Mouse (Mus musculus): ENCODE data around the gene Taf3. TPM values are rescaled to one million over a fixed set of nuclear protein-coding genes. Genes with fewer than 3 reads are reported as not detected.

The Taf3 gene
- polyA plus RNA-seq, 2 experiments: 9.2 to 12.4 TPM

GRCm38 (mm10) chr2:9945611-9946010, 102.8 kb downstream of the Taf3 start:
- no peaks in the 10 kb centered on the region for H3K9me3 ChIP-seq (ENCODE audit: control insufficient read depth, low read length)
- DNase-seq (ENCODE audit: low spot score) (no peak), ATAC-seq (ENCODE audit: low FRiP score, low read depth) (no peak)
- H3K27me3 ChIP-seq (ENCODE audit: control insufficient read depth, insufficient read depth, low read length): no peaks in the 10 kb centered on the region
- WGBS: 85% methylated on average over 4 of the region's 4 CpGs
- no peak overlapping the region for H3K9ac ChIP-seq (ENCODE audit: low read depth, low read length, severe bottlenecking)
- H3K4me3 ChIP-seq (replicated peaks; ENCODE audit: low read length): no peak overlapping the region
- no peak overlapping the region for H3K4me2 ChIP-seq (replicated peaks; ENCODE audit: low read depth, low read length, severe bottlenecking)
- H3K4me1 ChIP-seq (ENCODE audit: control insufficient read depth, insufficient read depth, low read length): no peaks in the 10 kb centered on the region
- no peak for TF ChIP-seq POLR2A (IDR thresholded peaks at IDR 0.05; ENCODE audit: borderline replicate concordance, extremely low read depth, insufficient read depth, insufficient read length)
- 0 out of 2 replicates have a peak, but pooled peaks cover 3% of the 10 kb centered on the region for H3K36me3 ChIP-seq (ENCODE audit: control insufficient read depth, insufficient read depth, low read length)
- no peak overlapping the region for H3K27ac ChIP-seq (replicated peaks; ENCODE audit: low read depth, low read length)

DNA sequence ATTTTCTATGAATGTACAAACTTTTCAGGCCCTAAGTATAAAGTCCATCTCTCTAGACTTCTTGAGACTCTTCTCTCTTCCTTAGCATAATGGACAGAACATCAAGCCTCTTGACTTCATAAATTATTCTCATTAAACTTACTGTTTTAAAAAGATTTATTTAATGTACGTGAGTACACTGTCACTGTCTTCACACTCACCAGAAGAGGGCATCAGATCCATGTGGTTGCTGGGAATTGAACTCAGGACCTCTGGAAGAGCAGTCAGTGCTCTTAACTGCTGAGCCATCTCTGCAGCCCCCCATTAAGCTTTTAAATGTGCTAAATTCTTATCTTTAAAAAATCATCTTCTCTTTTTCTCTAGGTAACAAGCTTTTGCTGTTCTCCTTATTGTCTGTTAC, 105.4 kb downstream of the Taf3 start:
- WGBS: 70% methylated on average over 1 of the region's 1 CpGs
- no peak overlapping the region for H3K4me2 ChIP-seq (replicated peaks; ENCODE audit: low read depth, low read length, severe bottlenecking)
- TF ChIP-seq POLR2A (IDR thresholded peaks at IDR 0.05; ENCODE audit: borderline replicate concordance, extremely low read depth, insufficient read depth, insufficient read length): no peak
- H3K27me3 ChIP-seq (ENCODE audit: control insufficient read depth, insufficient read depth, low read length): no peaks in the 10 kb centered on the region
- H3K9me3 ChIP-seq (ENCODE audit: control insufficient read depth, low read length): no peaks in the 10 kb centered on the region
- no peak overlapping the region for H3K9ac ChIP-seq (ENCODE audit: low read depth, low read length, severe bottlenecking)
- H3K4me3 ChIP-seq (replicated peaks; ENCODE audit: low read length): no peak overlapping the region
- DNase-seq (ENCODE audit: low spot score) (no peak), ATAC-seq (ENCODE audit: low FRiP score, low read depth) (no peak)
- peaks cover 10% of the 10 kb centered on the region; the same call in 1 of the 2 replicates for H3K36me3 ChIP-seq (ENCODE audit: control insufficient read depth, insufficient read depth, low read length)
- H3K27ac ChIP-seq (replicated peaks; ENCODE audit: low read depth, low read length): no peak overlapping the region
- no peaks in the 10 kb centered on the region for H3K4me1 ChIP-seq (ENCODE audit: control insufficient read depth, insufficient read depth, low read length)

DNA sequence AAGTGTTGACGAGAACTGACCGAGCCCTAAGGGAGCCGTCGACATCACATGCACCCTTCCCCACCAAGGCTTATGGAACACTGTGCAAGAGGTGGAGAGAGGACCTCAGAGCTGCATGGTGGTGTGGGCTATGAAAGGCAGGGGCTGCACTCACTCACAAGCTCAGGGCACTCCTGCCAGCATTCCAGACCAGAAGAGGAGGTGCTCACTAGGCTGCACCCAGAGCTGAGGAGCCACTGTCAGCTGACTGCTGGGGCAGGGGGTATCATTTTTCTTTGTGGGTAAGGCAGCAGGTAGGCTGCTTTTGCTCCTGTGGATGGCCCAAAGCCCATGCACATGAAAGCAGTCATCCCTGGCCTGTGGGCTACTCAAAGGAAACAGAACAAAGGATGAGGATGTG, 109.1 kb downstream of the Taf3 start:
- Histone ChIP-seq H3K4me1 (ENCODE audit: control insufficient read depth, insufficient read depth, low read length) (no peaks in the 10 kb centered on the region), H3K9ac (ENCODE audit: low read depth, low read length, severe bottlenecking) (no peak overlapping the region), H3K9me3 (ENCODE audit: control insufficient read depth, low read length) (no peaks in the 10 kb centered on the region), H3K36me3 (ENCODE audit: control insufficient read depth, insufficient read depth, low read length) (peaks cover 10% of the 10 kb centered on the region; the same call in 1 of the 2 replicates), H3K27ac (replicated peaks; ENCODE audit: low read depth, low read length) (no peak overlapping the region), H3K4me2 (replicated peaks; ENCODE audit: low read depth, low read length, severe bottlenecking) (no peak overlapping the region), H3K4me3 (replicated peaks; ENCODE audit: low read length) (no peak overlapping the region), H3K27me3 (ENCODE audit: control insufficient read depth, insufficient read depth, low read length) (no peaks in the 10 kb centered on the region)
- ATAC-seq (ENCODE audit: low FRiP score, low read depth) (no peak), DNase-seq (ENCODE audit: low spot score) (no peak)
- TF ChIP-seq POLR2A (IDR thresholded peaks at IDR 0.05; ENCODE audit: borderline replicate concordance, extremely low read depth, insufficient read depth, insufficient read length): no peak
- 75% methylated on average over 4 of the region's 4 CpGs for WGBS

GRCm38 (mm10) chr2:9935965-9936364, 112.4 kb downstream of the Taf3 start:
- Histone ChIP-seq H3K27me3 (ENCODE audit: control insufficient read depth, insufficient read depth, low read length) (no peaks in the 10 kb centered on the region), H3K4me3 (replicated peaks; ENCODE audit: low read length) (no peak overlapping the region), H3K9ac (ENCODE audit: low read depth, low read length, severe bottlenecking) (no peak overlapping the region), H3K36me3 (ENCODE audit: control insufficient read depth, insufficient read depth, low read length) (peaks cover 10% of the 10 kb centered on the region; the same call in 1 of the 2 replicates), H3K4me2 (replicated peaks; ENCODE audit: low read depth, low read length, severe bottlenecking) (no peak overlapping the region), H3K27ac (replicated peaks; ENCODE audit: low read depth, low read length) (no peak overlapping the region), H3K9me3 (ENCODE audit: control insufficient read depth, low read length) (no peaks in the 10 kb centered on the region), H3K4me1 (ENCODE audit: control insufficient read depth, insufficient read depth, low read length) (no peaks in the 10 kb centered on the region)
- WGBS: 25% methylated on average over 1 of the region's 1 CpGs
- DNase-seq (ENCODE audit: low spot score) (no peak), ATAC-seq (ENCODE audit: low FRiP score, low read depth) (no peak)
- TF ChIP-seq POLR2A (IDR thresholded peaks at IDR 0.05; ENCODE audit: borderline replicate concordance, extremely low read depth, insufficient read depth, insufficient read length): no peak

- WGBS: 84% methylated on average over 4 of the region's 4 CpGs
- TF ChIP-seq POLR2A (IDR thresholded peaks at IDR 0.05; ENCODE audit: borderline replicate concordance, extremely low read depth, insufficient read depth, insufficient read length): no peak
- H3K27ac ChIP-seq (replicated peaks; ENCODE audit: low read depth, low read length): no peak overlapping the region
Measured at GRCm38 (mm10) chr2:9926905-9927283, 121.5 kb downstream of the Taf3 start.

More at GRCm38 (mm10) chr2:9926905-9927283, 121.5 kb downstream of the Taf3 start:
- H3K9ac ChIP-seq (ENCODE audit: low read depth, low read length, severe bottlenecking): no peak overlapping the region
- 0 out of 2 replicates have a peak, but pooled peaks cover 4% of the 10 kb centered on the region for H3K36me3 ChIP-seq (ENCODE audit: control insufficient read depth, insufficient read depth, low read length)
- no peak overlapping the region for H3K4me2 ChIP-seq (replicated peaks; ENCODE audit: low read depth, low read length, severe bottlenecking)
- H3K4me1 ChIP-seq (ENCODE audit: control insufficient read depth, insufficient read depth, low read length): no peaks in the 10 kb centered on the region
- H3K4me3 ChIP-seq (replicated peaks; ENCODE audit: low read length): no peak overlapping the region
- no peaks in the 10 kb centered on the region for H3K27me3 ChIP-seq (ENCODE audit: control insufficient read depth, insufficient read depth, low read length)
- H3K9me3 ChIP-seq (ENCODE audit: control insufficient read depth, low read length): no peaks in the 10 kb centered on the region
- no peak for DNase-seq (ENCODE audit: low spot score)
- no peak for ATAC-seq (ENCODE audit: low FRiP score, low read depth)
